ENCODE assay signal across 20 mouse cellular contexts in the genomic region with DNA sequence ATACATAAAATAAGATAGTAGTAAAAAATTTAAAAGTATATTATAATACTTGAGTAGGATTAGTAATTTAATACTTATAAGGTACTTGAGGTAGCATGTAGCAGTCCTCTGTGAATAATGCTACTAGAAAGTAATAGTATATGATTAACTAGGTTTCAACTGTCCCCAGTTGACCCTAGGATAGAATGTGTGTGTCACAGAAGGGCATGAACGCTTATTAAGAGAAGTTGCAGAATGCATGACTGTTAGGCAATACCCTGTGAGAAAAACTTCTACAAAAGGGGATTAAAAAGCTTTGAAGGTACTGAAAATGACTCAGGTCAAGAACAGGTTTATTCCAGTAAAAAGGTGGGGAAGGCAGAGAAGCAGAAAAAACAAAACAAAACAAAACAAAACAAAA.
"Had no signal": no experiment of that assay in that cellular context is flagged by ENCODE, and none has a peak within 500 bp of the region (broad histone marks: within the 10 kb centered on the region; RNA-seq: fewer than 3 reads in every experiment).

No protein-coding gene starts in this region.

- H3K4me2 ChIP-seq: limb, embryonic 13.5 days; lung, embryonic 14.5 days; midbrain, embryonic 11.5 days had no signal

- DNase-seq: layer of hippocampus, adult 9-11 months; liver; liver, postnatal 0 days; lung, embryonic 14.5 days; midbrain, embryonic 14.5 days; right cerebral cortex, postnatal 14 days; right cerebral cortex, postnatal 4 days; thymus, adult 2 months; thymus, postnatal 14 days; thymus, postnatal 4 days had no signal

- H3K9ac ChIP-seq: limb, embryonic 13.5 days; liver, embryonic 14.5 days; liver, postnatal 0 days; lung, embryonic 14.5 days had no signal

- H3K9me3 ChIP-seq: limb, embryonic 10.5 days; limb, embryonic 13.5 days; megakaryocyte, embryonic 14.5 days had no signal

- H3K4me1 ChIP-seq: limb, embryonic 10.5 days; megakaryocyte, embryonic 14.5 days had no signal

- H3K27ac ChIP-seq: layer of hippocampus, adult 2 months; limb, embryonic 10.5 days; limb, embryonic 13.5 days; liver, embryonic 14.5 days; macrophage; stomach, postnatal 0 days had no signal

- ATAC-seq: intestine, postnatal 0 days; liver, postnatal 0 days; lung, postnatal 0 days had no signal

- H3K27me3 ChIP-seq: limb, embryonic 13.5 days; megakaryocyte, embryonic 14.5 days had no signal

- H3K4me3 ChIP-seq: layer of hippocampus, adult 2 months; limb, embryonic 10.5 days; limb, embryonic 13.5 days; megakaryocyte, embryonic 14.5 days had no signal

- H3K36me3 ChIP-seq: limb, embryonic 10.5 days; limb, embryonic 13.5 days had no signal
